Mouse (Mus musculus) heart, postnatal 0 days (tissue): ENCODE results near the gene Pithd1. TPM values are rescaled to one million over a fixed set of nuclear protein-coding genes. Genes with fewer than 3 reads are reported as not detected.
"Not testable (repeated sequence)": the region's sequence is repeated elsewhere in the genome, so short reads cannot be mapped to it uniquely, and the experiment has no call there.

Source experiments
- ATAC-seq: fragments of 200-750 bp; cut with Nextera tagmentation; 2 replicates; pipeline ENCODE4 v1.8.0; 2017; ENCODE audit warnings: low read depth, moderate number of reproducible peaks, moderate library complexity; ENCODE audit not compliant: insufficient read depth
- DNase-seq: peaks from one replicate; pipeline ENCODE4 v3.0.0-alpha.2; 2016; ENCODE audit warnings: low spot score
- H3K27ac ChIP-seq: fragments of 300-500 bp; sonication (generic); 2 replicates; pipeline ENCODE4 v1.5.1; 2014; ENCODE audit warnings: low read depth, mild to moderate bottlenecking
- H3K27me3 ChIP-seq: fragments of 300-500 bp; sonication (generic); 2 replicates; pipeline ENCODE4 v1.6.1; 2014; ENCODE audit warnings: low read length, mixed read lengths; ENCODE audit not compliant: control insufficient read depth, insufficient read depth
- H3K36me3 ChIP-seq: fragments of 300-500 bp; sonication (generic); replicated peaks from 2 replicates; pipeline ENCODE4 v1.6.1; 2014; ENCODE audit warnings: low read length, mixed read lengths; ENCODE audit not compliant: control insufficient read depth, insufficient read depth
- H3K4me1 ChIP-seq: fragments of 300-500 bp; sonication (generic); 2 replicates; pipeline ENCODE4 v1.6.1; 2014; ENCODE audit warnings: antibody characterized with exemption; ENCODE audit not compliant: control insufficient read depth, insufficient read depth
- H3K4me2 ChIP-seq: fragments of 300-500 bp; sonication (generic); 2 replicates; pipeline ENCODE4 v1.6.1; 2014; ENCODE audit warnings: low read depth, mild to moderate bottlenecking, low read length, moderate library complexity
- H3K4me3 ChIP-seq: fragments of 300-500 bp; sonication (generic); 2 replicates; pipeline ENCODE4 v1.5.1; 2014; ENCODE audit warnings: low read depth, low read length
- H3K9ac ChIP-seq: fragments of 300-500 bp; sonication (generic); replicated peaks from 2 replicates; pipeline ENCODE4 v1.6.1; 2014; ENCODE audit warnings: low read depth, low read length, mixed read lengths
- H3K9me3 ChIP-seq: fragments of 300-500 bp; sonication (generic); replicated peaks from 2 replicates; pipeline ENCODE4 v1.6.1; 2016; ENCODE audit warnings: low read length; ENCODE audit not compliant: control insufficient read depth
- CTCF ChIP-seq: IDR thresholded peaks from 2 replicates; pipeline ENCODE4 v1.5.1; 2016; ENCODE audit warnings: antibody characterized with exemption, control low read depth, low read depth
- EP300 ChIP-seq: IDR thresholded peaks from 2 replicates; pipeline ENCODE4 v1.6.1; 2016; ENCODE audit warnings: antibody characterized with exemption, low read depth
- WGBS: fragments of 180-500 bp; shearing (Covaris S2); extraction: QIAGEN DNeasy Blood & Tissue Kit; methylation state at CpG from one replicate; pipeline ENCODE4 v1.1.7; 2014; 5-methylcytosine and 5-hydroxymethylcytosine counted together
- polyA plus RNA-seq: library from polyadenylated mRNA; unstranded; fragments of >200 nt; fragmentation: Nextera tagmentation; extraction: Ambion mirVana; gene quantifications from 2 replicates; pipeline ENCODE4 v1.2.1, GENCODE M21; 2015
- total RNA-seq: library from RNA; depleted of rRNA; stranded (reverse); fragments of >200 nt; gene quantifications from 2 replicates; pipeline ENCODE4 v1.2.3, GENCODE M21; 2014; ENCODE audit warnings: low replicate concordance

Pithd1 gene
- total and polyA plus RNA-seq, 2 experiments from 2014 or later: 24.4 to 29.5 TPM

DNA sequence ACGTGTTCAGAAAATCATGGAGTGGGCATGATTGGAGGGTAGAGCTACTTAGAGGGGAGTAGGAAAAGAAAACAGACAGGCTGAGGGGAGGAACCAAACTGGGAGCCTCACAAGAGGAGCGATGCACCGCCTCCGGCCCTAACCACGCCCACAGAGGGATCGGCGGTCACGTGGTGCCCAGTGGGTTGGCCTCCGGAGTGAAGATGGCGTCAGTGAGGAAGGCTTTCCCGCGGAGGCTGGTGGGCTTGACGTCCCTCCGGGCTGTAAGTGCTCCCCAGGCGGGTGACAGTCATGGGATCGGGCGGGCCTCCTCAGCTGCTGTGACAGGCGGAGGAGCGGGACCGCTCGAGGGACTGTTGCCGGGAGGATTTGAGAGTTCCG, 40.8 kb downstream of the Pithd1 start, which contains the start of gene Hmgcl:
TSS of gene Hmgcl (plus strand) at position 171 of the 381 bp plus-strand sequence.
- no peaks in the 10 kb centered on the region for H3K9me3 ChIP-seq
- DNase-seq (peak; percentile 95), ATAC-seq (peak; percentile 92)
- TF ChIP-seq EP300: 0 out of 2 replicates have a peak, but pooled peaks have one; percentile 21
- TF ChIP-seq CTCF: no peak
- H3K36me3 ChIP-seq: peaks cover 5% of the 10 kb centered on the region; the same call in 1 of the 2 replicates
- peak within 1 kb of the TSS; percentile 76 for H3K9ac ChIP-seq
- H3K4me1 ChIP-seq: peaks cover 14% of the 10 kb centered on the region
- H3K27ac ChIP-seq: peak within 1 kb of the TSS; percentile 81
- no peaks in the 10 kb centered on the region for H3K27me3 ChIP-seq
- peak within 1 kb of the TSS; percentile 76 for H3K4me3 ChIP-seq
- WGBS: 0% methylated on average over 22 of the region's 23 CpGs
- H3K4me2 ChIP-seq: peak within 1 kb of the TSS; percentile 85

DNA sequence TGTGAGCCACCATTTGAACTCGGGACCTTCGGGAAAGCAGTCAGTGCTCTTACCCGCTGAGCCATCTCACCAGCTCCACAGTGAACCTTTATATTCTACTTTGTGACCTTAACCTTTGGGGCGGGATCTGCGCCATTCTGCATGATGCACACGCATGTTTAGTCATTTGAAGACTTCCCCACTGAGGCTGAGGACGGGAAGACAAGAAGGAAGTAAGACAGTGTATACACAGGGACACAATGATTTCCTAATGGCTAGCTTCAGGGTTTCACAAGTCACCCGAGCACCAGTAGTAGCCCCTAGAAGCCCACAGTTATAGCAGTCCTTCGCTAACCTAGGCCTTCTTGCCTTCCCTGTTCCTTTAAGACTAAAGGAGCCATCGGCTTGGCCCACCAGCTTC, 41.4 kb downstream of the Pithd1 start:
- H3K4me2 ChIP-seq: peak overlapping the region; percentile 85
- no peaks in the 10 kb centered on the region for H3K9me3 ChIP-seq
- no peaks in the 10 kb centered on the region; the same call in 1 of the 2 replicates for H3K36me3 ChIP-seq
- DNase-seq (no peak), ATAC-seq (peak; percentile 2; the same call in 1 of the 2 replicates)
- WGBS: 79% methylated on average over 10 of the region's 10 CpGs
- H3K4me1 ChIP-seq: peaks cover 14% of the 10 kb centered on the region
- TF ChIP-seq CTCF (no peak), EP300 (no peak)
- H3K27ac ChIP-seq: peak overlapping the region; percentile 81
- peak overlapping the region; percentile 76; the same call in 1 of the 2 replicates for H3K9ac ChIP-seq
- H3K4me3 ChIP-seq: peak overlapping the region; percentile 76
- H3K27me3 ChIP-seq: no peaks in the 10 kb centered on the region

DNA sequence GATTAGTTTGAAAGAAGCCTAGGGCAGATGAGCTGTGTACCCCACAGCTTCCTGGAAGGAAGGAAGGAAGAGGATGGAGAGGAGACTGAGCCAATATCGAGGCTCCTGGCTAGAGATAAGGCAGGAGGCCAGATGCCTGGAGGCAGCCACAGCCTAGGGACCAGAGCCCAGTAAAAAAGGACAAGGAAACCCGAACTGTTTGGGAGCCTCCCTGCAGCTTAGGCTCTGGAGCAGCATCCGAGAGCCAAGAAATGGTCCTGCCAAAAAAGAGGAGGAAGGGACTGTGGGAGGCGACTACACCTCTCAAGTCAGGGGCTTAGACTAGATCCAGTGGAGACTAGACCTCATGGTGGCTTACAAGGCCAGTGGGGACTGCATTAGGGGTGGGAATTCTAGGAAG, 43.7 kb downstream of the Pithd1 start:
- Histone ChIP-seq H3K4me1 (peaks cover 10% of the 10 kb centered on the region), H3K4me3 (no peak overlapping the region), H3K27me3 (no peaks in the 10 kb centered on the region), H3K9ac (no peak overlapping the region), H3K4me2 (no peak overlapping the region), H3K36me3 (peaks cover 11% of the 10 kb centered on the region), H3K27ac (peak overlapping the region; percentile 25; the same call in 1 of the 2 replicates), H3K9me3 (no peaks in the 10 kb centered on the region)
- no peak for TF ChIP-seq CTCF
- no peak for TF ChIP-seq EP300
- ATAC-seq (no peak), DNase-seq (no peak)
- WGBS: 24% methylated on average over 4 of the region's 4 CpGs

DNA sequence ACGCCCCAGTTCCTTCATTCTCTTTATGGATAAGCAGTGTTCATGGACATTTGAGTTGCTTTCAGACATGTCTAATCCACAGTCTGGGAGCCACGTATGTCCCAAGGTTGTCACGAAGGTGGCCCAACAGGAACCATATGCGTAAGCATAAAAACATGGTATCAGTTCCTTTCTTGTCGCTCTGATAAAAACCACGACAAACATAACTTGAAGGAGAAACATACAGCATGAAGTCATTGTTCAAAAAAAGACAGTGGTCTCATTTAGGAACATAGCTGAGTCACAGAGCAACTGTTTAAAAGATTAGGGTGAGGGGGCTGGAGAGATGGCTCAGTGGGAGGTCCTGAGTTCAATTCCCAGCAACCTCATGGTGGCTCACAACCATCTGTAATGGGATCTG, 44.9 kb downstream of the Pithd1 start:
- H3K27me3 ChIP-seq: no peaks in the 10 kb centered on the region
- DNase-seq (no peak), ATAC-seq (no peak)
- WGBS: 32% methylated on average over 6 of the region's 6 CpGs
- H3K4me3 ChIP-seq: no peak overlapping the region
- H3K9ac ChIP-seq: no peak overlapping the region
- no peaks in the 10 kb centered on the region for H3K9me3 ChIP-seq
- H3K4me1 ChIP-seq: peaks cover 10% of the 10 kb centered on the region
- no peak overlapping the region; the same call in 1 of the 2 replicates for H3K27ac ChIP-seq
- H3K36me3 ChIP-seq: peaks cover 11% of the 10 kb centered on the region
- TF ChIP-seq EP300 (no peak), CTCF (no peak)
- no peak overlapping the region for H3K4me2 ChIP-seq

DNA sequence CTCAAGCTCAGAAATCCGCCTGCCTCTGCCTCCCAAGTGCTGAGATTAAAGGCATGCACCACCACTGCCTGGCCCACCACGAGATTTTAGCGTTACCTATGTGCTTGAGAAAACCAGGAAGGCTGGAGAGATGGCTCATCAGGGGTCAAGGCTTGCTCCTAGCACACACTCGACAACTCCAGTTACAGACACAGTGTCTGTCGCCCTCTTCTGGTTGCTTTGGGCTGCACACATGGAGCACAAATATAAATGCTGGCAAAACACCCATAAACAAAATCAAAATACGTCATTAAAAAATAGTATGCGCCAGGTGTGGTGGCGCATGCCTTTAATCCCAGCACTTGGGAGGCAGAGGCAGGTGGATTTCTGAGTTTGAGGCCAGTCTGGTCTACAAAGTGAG, 46.0 kb downstream of the Pithd1 start:
- H3K27me3 ChIP-seq, DNase-seq, H3K4me3 ChIP-seq, ATAC-seq, H3K9me3 ChIP-seq, H3K4me2 ChIP-seq, H3K9ac ChIP-seq, H3K4me1 ChIP-seq, H3K27ac ChIP-seq: not testable (repeated sequence)
- peaks cover 11% of the 10 kb centered on the region for H3K36me3 ChIP-seq
- TF ChIP-seq CTCF: peak; percentile 29
- WGBS: 84% methylated on average over 8 of the region's 8 CpGs

DNA sequence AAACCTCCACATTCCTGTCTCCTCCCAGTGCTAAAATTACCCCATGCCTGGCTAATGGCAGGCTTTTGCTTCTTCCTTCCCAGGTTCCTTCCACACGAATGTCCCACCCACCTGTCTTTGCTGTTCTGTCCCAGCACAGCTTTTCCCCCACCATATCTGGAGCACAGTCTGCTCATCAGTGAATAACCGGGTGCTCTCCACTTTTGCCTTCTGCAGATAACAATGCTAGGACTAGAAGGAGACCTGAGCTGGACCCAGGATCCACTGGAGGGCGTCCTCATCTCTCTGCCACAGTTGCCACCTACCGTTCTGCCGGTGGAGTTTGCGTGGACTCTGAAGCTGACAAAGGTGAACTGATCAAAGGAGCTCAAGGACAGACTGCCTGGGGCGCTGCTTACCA, 48.2 kb downstream of the Pithd1 start:
- Histone ChIP-seq H3K9ac (no peak overlapping the region), H3K4me2 (no peak overlapping the region), H3K27me3 (no peaks in the 10 kb centered on the region), H3K27ac (no peak overlapping the region), H3K4me1 (peaks cover 6% of the 10 kb centered on the region; the same call in 1 of the 2 replicates), H3K9me3 (no peaks in the 10 kb centered on the region), H3K36me3 (peaks cover 21% of the 10 kb centered on the region), H3K4me3 (no peak overlapping the region)
- ATAC-seq (no peak), DNase-seq (no peak)
- WGBS: 73% methylated on average over 7 of the region's 7 CpGs
- no peak for TF ChIP-seq EP300
- TF ChIP-seq CTCF: no peak
